In genomic region chr2:154367510-154367909, GRCm38 (mm10) we compare ENCODE assay signal across 17 mouse cellular contexts.
"Had no signal": no experiment of that assay in that cellular context is flagged by ENCODE, and none has a peak within 500 bp of the region (broad histone marks: within the 10 kb centered on the region; RNA-seq: fewer than 3 reads in every experiment).

No protein-coding gene starts in this region.

- H3K27me3 ChIP-seq: neural tube, embryonic 12.5 days; neural tube, embryonic 13.5 days; neural tube, embryonic 15.5 days; stomach, embryonic 15.5 days had no signal

- H3K4me3 ChIP-seq: neural tube, embryonic 12.5 days; neural tube, embryonic 13.5 days; neural tube, embryonic 15.5 days; stomach, embryonic 15.5 days had no signal

- H3K27ac ChIP-seq: neural tube, embryonic 12.5 days; neural tube, embryonic 13.5 days; neural tube, embryonic 15.5 days; stomach, embryonic 15.5 days; stomach, postnatal 0 days had no signal

- H3K4me1 ChIP-seq: neural tube, embryonic 12.5 days had no signal

- DNase-seq: retina, postnatal 1 day; right cerebral cortex, adult 18-20 months; right cerebral cortex, postnatal 14 days; right cerebral cortex, postnatal 25 days; right cerebral cortex, postnatal 4 days; spleen, adult 18-20 months; thymus, adult 18-20 months; thymus, adult 2 months; thymus, postnatal 14 days; thymus, postnatal 25 days; thymus, postnatal 36 days; thymus, postnatal 4 days had no signal
